Mouse (Mus musculus) midbrain, embryonic 10.5 days (tissue): ENCODE measurements around the gene Ubxn1. TPM values are rescaled to one million over a fixed set of nuclear protein-coding genes. Genes with fewer than 3 reads are reported as not detected.
"Not testable (repeated sequence)": the region's sequence is repeated elsewhere in the genome, so short reads cannot be mapped to it uniquely, and the experiment has no call there.

Experiments used
- DNase-seq: peaks from one replicate; pipeline ENCODE4 v3.0.0-alpha.2; 2017; ENCODE audit warnings: low spot score
- H3K27ac ChIP-seq: fragments of 300-500 bp; sonication (generic); replicated peaks from 2 replicates; pipeline ENCODE4 v1.5.1; 2016; ENCODE audit warnings: mild to moderate bottlenecking
- H3K27me3 ChIP-seq: fragments of 300-500 bp; sonication (generic); 2 replicates; pipeline ENCODE4 v1.6.1; 2016; ENCODE audit warnings: low read depth, mild to moderate bottlenecking; ENCODE audit not compliant: poor library complexity, severe bottlenecking
- H3K36me3 ChIP-seq: fragments of 300-500 bp; sonication (generic); 2 replicates; pipeline ENCODE4 v1.6.1; 2016; ENCODE audit warnings: mild to moderate bottlenecking, moderate library complexity
- H3K4me1 ChIP-seq: fragments of 300-500 bp; sonication (generic); 2 replicates; pipeline ENCODE4 v1.6.1; 2016
- H3K4me3 ChIP-seq: fragments of 300-500 bp; sonication (generic); 2 replicates; pipeline ENCODE4 v1.5.1; 2016; ENCODE audit warnings: mild to moderate bottlenecking, moderate library complexity
- H3K9me3 ChIP-seq: fragments of 300-500 bp; sonication (generic); replicated peaks from 2 replicates; pipeline ENCODE4 v1.6.1; 2016; ENCODE audit warnings: mild to moderate bottlenecking
- WGBS: fragments of 180-500 bp; shearing (Covaris S2); methylation state at CpG from one replicate; pipeline ENCODE4 v1.1.7; 2016; 5-methylcytosine and 5-hydroxymethylcytosine counted together
- polyA plus RNA-seq: library from polyadenylated mRNA; unstranded; fragments of >200 nt; fragmentation: Nextera tagmentation; extraction: Ambion mirVana; gene quantifications from 2 replicates; pipeline ENCODE4 v1.2.1, GENCODE M21; 2016

Gene Ubxn1
- polyA plus RNA-seq, 1 experiment from 2014 or later, result 205 TPM

DNA sequence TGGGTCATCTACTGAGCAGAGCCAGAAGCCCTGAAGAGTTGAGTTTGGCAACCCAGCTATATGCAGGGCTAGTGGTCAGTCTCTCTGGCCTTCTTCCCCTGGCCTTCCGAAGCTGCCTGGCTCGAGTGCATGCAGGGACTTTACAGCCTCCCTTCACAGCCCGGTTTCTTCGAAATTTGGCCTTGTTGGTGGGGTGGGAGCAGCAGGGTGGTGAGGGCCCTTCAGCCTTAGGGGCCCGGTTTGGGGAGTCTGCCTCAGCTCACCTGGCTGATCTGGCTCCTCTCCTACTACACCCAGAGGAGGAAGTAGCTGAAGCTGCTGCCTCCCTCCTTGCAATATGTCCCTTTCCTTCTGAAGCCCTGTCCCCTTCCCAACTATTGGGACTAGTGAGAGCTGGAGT is 24.9 kb downstream of the Ubxn1 start:
- peaks cover 50% of the 10 kb centered on the region for H3K36me3 ChIP-seq
- H3K9me3 ChIP-seq, H3K27me3 ChIP-seq, DNase-seq, H3K27ac ChIP-seq: not testable (repeated sequence)
- H3K4me3 ChIP-seq, result 0 out of 2 replicates have a peak overlapping the region, but pooled peaks have one; percentile 18
- WGBS, result 90% methylated on average over 5 of the region's 5 CpGs
- H3K4me1 ChIP-seq, result peaks cover 55% of the 10 kb centered on the region

GRCm38 (mm10) chr19:8897211-8897864 is 26.0 kb downstream of the Ubxn1 start:
- H3K9me3 ChIP-seq, H3K27me3 ChIP-seq: not testable (repeated sequence)
- DNase-seq, result peak; percentile 42
- Histone ChIP-seq H3K4me3 (peak overlapping the region; percentile 95), H3K4me1 (peaks cover 55% of the 10 kb centered on the region), H3K36me3 (peaks cover 56% of the 10 kb centered on the region), H3K27ac (peak overlapping the region; percentile 94)
- WGBS, result 35% methylated on average over 21 of the region's 21 CpGs

GRCm38 (mm10) chr19:8897865-8898495 is 26.7 kb downstream of the Ubxn1 start, which contains the start of gene Ganab:
Gene Ganab, plus strand, starts transcription at chr19:8898071.
- Histone ChIP-seq H3K9me3 (no peaks in the 10 kb centered on the region), H3K27me3 (no peaks in the 10 kb centered on the region), H3K27ac (peak within 1 kb of the TSS; percentile 94), H3K4me3 (peak within 1 kb of the TSS; percentile 95), H3K36me3 (peaks cover 62% of the 10 kb centered on the region), H3K4me1 (peaks cover 50% of the 10 kb centered on the region)
- peak; percentile 97 for DNase-seq
- WGBS, result under 1% methylated on average over 53 of the region's 53 CpGs

GRCm38 (mm10) chr19:8898576-8898975 is 27.3 kb downstream of the Ubxn1 start:
- no peaks in the 10 kb centered on the region for H3K27me3 ChIP-seq
- no peaks in the 10 kb centered on the region for H3K9me3 ChIP-seq
- peaks cover 46% of the 10 kb centered on the region for H3K4me1 ChIP-seq
- no peak for DNase-seq
- WGBS, result 21% methylated on average over 13 of the region's 13 CpGs
- peak overlapping the region; percentile 95 for H3K4me3 ChIP-seq
- H3K27ac ChIP-seq, result peak overlapping the region; percentile 94
- H3K36me3 ChIP-seq, result peaks cover 68% of the 10 kb centered on the region

DNA sequence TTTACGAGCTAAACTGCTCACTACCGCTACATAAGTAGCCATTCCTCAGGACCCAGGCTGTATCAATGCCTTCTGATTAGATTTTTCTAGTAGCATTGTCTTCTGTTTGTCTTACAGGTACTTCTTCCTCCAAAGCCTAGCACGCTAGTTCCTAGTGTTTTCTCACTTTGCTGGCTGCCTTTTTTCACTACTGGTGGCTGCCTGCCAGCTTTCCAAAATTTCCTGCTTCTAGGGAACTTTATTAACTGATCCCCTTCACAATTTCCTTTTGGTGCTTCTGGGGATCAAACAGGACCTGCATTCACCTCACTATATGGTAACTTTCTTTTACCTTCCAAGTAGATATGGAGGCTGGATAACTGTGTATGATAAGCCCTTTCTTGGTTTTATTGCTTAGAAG is 27.8 kb downstream of the Ubxn1 start:
- 72% methylated on average over 3 of the region's 3 CpGs for WGBS
- peaks cover 73% of the 10 kb centered on the region for H3K36me3 ChIP-seq
- peak overlapping the region; percentile 95 for H3K4me3 ChIP-seq
- DNase-seq, result no peak
- H3K27me3 ChIP-seq, result no peaks in the 10 kb centered on the region
- H3K9me3 ChIP-seq, result no peaks in the 10 kb centered on the region
- peaks cover 41% of the 10 kb centered on the region for H3K4me1 ChIP-seq
- H3K27ac ChIP-seq, result no peak overlapping the region

DNA sequence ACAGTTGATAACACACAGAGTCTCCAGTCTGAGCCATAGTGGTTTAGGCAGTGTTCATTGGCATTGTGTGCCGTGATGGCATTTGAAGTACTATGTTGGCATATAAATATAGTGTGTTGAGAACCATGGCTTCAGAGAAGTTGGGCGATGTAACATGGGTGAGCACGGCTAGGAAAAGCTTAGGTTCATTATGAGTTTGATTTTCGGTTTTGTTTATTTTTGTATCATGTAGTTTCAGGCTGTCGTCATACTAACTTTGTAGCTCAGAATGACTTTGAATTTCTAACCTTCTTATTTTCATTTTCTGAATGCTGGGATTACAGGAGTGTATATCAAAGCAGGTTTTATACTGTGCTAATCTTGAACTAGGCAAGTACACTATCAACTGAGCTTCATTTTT is 32.1 kb downstream of the Ubxn1 start:
- Histone ChIP-seq H3K27ac (no peak overlapping the region), H3K36me3 (peaks cover 86% of the 10 kb centered on the region), H3K4me3 (no peak overlapping the region), H3K27me3 (no peaks in the 10 kb centered on the region), H3K9me3 (no peaks in the 10 kb centered on the region), H3K4me1 (peaks cover 15% of the 10 kb centered on the region)
- WGBS, result 96% methylated on average over 5 of the region's 5 CpGs
- DNase-seq, result no peak

DNA sequence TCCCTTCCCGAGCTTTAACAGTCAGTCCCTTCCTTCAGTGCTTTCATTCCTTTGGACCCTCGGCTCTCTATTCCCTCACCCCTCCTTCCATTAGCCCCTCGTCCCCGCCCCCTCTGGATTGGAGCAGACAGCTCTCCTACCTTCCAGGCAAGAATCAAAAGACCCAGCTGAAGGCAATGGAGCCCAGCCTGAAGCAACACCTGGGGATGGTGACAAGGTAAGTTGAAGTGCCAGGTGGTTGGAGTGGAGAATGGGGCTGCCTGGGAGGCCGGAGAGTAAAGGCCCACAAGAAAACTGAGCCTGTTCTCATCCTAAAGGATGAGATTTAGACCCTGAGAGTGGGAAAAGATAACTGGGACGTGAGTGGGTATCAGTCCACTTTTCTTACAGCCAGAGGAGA is 37.2 kb downstream of the Ubxn1 start:
- Histone ChIP-seq H3K4me3 (no peak overlapping the region), H3K9me3 (no peaks in the 10 kb centered on the region), H3K27ac (no peak overlapping the region), H3K4me1 (no peaks in the 10 kb centered on the region), H3K36me3 (peaks cover 99% of the 10 kb centered on the region), H3K27me3 (no peaks in the 10 kb centered on the region)
- no peak for DNase-seq
- WGBS, result 90% methylated on average over 6 of the region's 6 CpGs

DNA sequence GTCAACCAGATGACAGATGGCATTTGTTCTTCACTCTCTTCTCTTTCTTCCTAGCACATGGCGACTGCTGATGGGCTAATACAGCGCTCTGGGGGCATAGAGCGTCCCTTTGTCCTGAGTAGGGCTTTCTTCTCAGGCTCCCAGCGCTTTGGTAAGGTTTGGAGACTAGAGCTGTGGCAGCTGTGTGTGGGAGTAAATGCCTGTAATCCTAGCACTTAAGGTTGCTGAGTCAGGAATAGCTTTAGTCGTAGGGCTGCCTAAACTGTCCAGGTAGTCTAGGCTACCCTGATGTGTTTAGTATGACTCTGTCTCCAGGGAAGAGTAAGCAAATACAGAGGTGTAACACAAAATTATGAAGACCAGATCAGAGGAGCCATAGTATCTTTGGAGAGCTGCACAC is 40.5 kb downstream of the Ubxn1 start:
- no peak for DNase-seq
- H3K4me3 ChIP-seq, result no peak overlapping the region
- WGBS, result 96% methylated on average over 5 of the region's 5 CpGs
- peaks cover 100% of the 10 kb centered on the region for H3K36me3 ChIP-seq
- H3K27me3 ChIP-seq, result no peaks in the 10 kb centered on the region
- H3K9me3 ChIP-seq, result no peaks in the 10 kb centered on the region
- H3K4me1 ChIP-seq, result no peaks in the 10 kb centered on the region
- no peak overlapping the region for H3K27ac ChIP-seq

GRCm38 (mm10) chr19:8914212-8914611 is 42.9 kb downstream of the Ubxn1 start:
- Histone ChIP-seq H3K36me3 (peaks cover 82% of the 10 kb centered on the region), H3K4me3 (no peak overlapping the region), H3K27me3 (no peaks in the 10 kb centered on the region), H3K9me3 (no peaks in the 10 kb centered on the region), H3K4me1 (no peaks in the 10 kb centered on the region), H3K27ac (no peak overlapping the region)
- no peak for DNase-seq
- WGBS, result 98% methylated on average over 3 of the region's 3 CpGs

- H3K27me3 ChIP-seq, result no peaks in the 10 kb centered on the region
- H3K9me3 ChIP-seq, result no peaks in the 10 kb centered on the region
- H3K4me1 ChIP-seq, result peaks cover 18% of the 10 kb centered on the region
- no peak for DNase-seq
- no peak overlapping the region for H3K27ac ChIP-seq
- H3K36me3 ChIP-seq, result peaks cover 51% of the 10 kb centered on the region
- 94% methylated on average over 3 of the region's 3 CpGs for WGBS
- no peak overlapping the region for H3K4me3 ChIP-seq
Measured at GRCm38 (mm10) chr19:8919000-8919399, 47.7 kb downstream of the Ubxn1 start.

- no peak for DNase-seq
- Histone ChIP-seq H3K4me3 (peak overlapping the region; percentile 90), H3K36me3 (peaks cover 49% of the 10 kb centered on the region), H3K27ac (peak overlapping the region; percentile 91), H3K27me3 (no peaks in the 10 kb centered on the region), H3K4me1 (peaks cover 18% of the 10 kb centered on the region), H3K9me3 (no peaks in the 10 kb centered on the region)
- WGBS, result 70% methylated on average over 6 of the region's 6 CpGs
Measured at GRCm38 (mm10) chr19:8919684-8920072, 48.4 kb downstream of the Ubxn1 start.

DNA sequence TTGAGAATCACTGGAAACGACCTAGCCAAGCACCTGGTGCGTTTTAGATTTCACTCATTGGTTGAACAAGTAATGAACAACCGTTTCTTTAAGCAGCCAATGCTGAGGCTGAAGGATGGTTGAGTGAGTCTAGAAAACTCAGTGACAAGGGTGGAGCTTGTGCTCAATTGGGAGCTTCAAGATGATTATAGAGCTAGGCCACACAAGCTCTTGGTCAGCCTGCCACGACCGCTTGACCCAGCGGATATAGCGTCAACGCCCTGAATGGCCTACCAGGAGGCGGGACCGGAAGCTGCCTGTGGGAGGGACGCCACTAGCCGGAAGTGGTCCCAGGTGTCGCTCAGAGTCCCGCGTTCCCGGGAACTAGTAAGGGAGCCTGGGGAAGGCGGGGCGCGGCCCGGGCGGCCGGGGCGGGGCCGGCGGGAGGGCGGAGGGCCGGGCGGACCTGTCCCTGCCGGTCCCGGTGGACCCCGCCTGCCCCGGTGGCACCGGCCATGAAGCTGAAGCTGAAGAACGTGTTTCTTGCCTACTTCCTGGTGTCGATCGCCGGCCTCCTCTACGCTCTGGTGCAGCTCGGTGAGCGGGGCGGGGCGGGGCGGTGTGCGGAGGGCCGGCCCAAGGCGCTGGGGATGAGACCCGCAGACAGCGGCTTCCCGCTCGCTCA is 48.9 kb downstream of the Ubxn1 start, which contains the start of gene B3gat3:
Gene B3gat3, plus strand, starts transcription at position 302 of the 664 bp plus-strand sequence.
- peaks cover 45% of the 10 kb centered on the region for H3K36me3 ChIP-seq
- peaks cover 18% of the 10 kb centered on the region for H3K4me1 ChIP-seq
- peak within 1 kb of the TSS; percentile 91 for H3K27ac ChIP-seq
- H3K9me3 ChIP-seq, result no peaks in the 10 kb centered on the region
- peak within 1 kb of the TSS; percentile 90 for H3K4me3 ChIP-seq
- 3% methylated on average over 50 of the region's 50 CpGs for WGBS
- H3K27me3 ChIP-seq, result no peaks in the 10 kb centered on the region
- peak; percentile 97 for DNase-seq

GRCm38 (mm10) chr19:8920836-8921291 is 49.6 kb downstream of the Ubxn1 start:
- no peaks in the 10 kb centered on the region for H3K9me3 ChIP-seq
- peak overlapping the region; percentile 91 for H3K27ac ChIP-seq
- H3K4me3 ChIP-seq, result peak overlapping the region; percentile 90
- 5% methylated on average over 6 of the region's 6 CpGs for WGBS
- peaks cover 18% of the 10 kb centered on the region for H3K4me1 ChIP-seq
- H3K36me3 ChIP-seq, result peaks cover 45% of the 10 kb centered on the region
- no peaks in the 10 kb centered on the region for H3K27me3 ChIP-seq
- no peak for DNase-seq
